Mouse (Mus musculus) retina, embryonic 14.5 days (tissue): Measurements from ENCODE around the gene Gm17651.

Experiments used
- DNase-seq: peaks from one replicate; pipeline ENCODE4 v3.0.0-alpha.2; 2015; ENCODE audit warnings: low spot score

The Gm17651 gene

GRCm38 (mm10) chr3:97674644-97675110, at the start of gene Gm17651:
Gene Gm17651, minus strand, starts transcription at chr3:97674694.
- no peak for DNase-seq

GRCm38 (mm10) chr3:97719116-97719515, 44.6 kb upstream of the Gm17651 start:
- no peak for DNase-seq

GRCm38 (mm10) chr3:97715922-97716321, 41.4 kb upstream of the Gm17651 start:
- DNase-seq, result no peak

GRCm38 (mm10) chr3:97710881-97711280, 36.4 kb upstream of the Gm17651 start:
- no peak for DNase-seq

GRCm38 (mm10) chr3:97710134-97710533, 35.6 kb upstream of the Gm17651 start:
- DNase-seq, result no peak

GRCm38 (mm10) chr3:97706561-97706960, 32.1 kb upstream of the Gm17651 start:
- DNase-seq, result no peak

GRCm38 (mm10) chr3:97705508-97705907, 31.0 kb upstream of the Gm17651 start:
- DNase-seq, result no peak

- no peak for DNase-seq
Measured at GRCm38 (mm10) chr3:97702448-97703080, 28.1 kb upstream of the Gm17651 start.

- DNase-seq, result no peak
Measured at GRCm38 (mm10) chr3:97701198-97701597, 26.7 kb upstream of the Gm17651 start.

- no peak for DNase-seq
Measured at GRCm38 (mm10) chr3:97699061-97699460, 24.6 kb upstream of the Gm17651 start.

- DNase-seq, result no peak
Measured at GRCm38 (mm10) chr3:97697291-97697690, 22.8 kb upstream of the Gm17651 start.

- no peak for DNase-seq
Measured at GRCm38 (mm10) chr3:97696866-97697265, 22.4 kb upstream of the Gm17651 start.

- DNase-seq, result no peak
Measured at GRCm38 (mm10) chr3:97693806-97694205, 19.3 kb upstream of the Gm17651 start.

GRCm38 (mm10) chr3:97691443-97692017, 17.0 kb upstream of the Gm17651 start:
- DNase-seq, result peak; percentile 45

GRCm38 (mm10) chr3:97690590-97690989, 16.1 kb upstream of the Gm17651 start:
- DNase-seq, result no peak

- DNase-seq, result no peak
Measured at GRCm38 (mm10) chr3:97689289-97689688, 14.8 kb upstream of the Gm17651 start.

GRCm38 (mm10) chr3:97686372-97687117, 12.1 kb upstream of the Gm17651 start:
- DNase-seq, result no peak

- peak; percentile 48 for DNase-seq
Measured at GRCm38 (mm10) chr3:97683560-97684195, 9.2 kb upstream of the Gm17651 start.

GRCm38 (mm10) chr3:97682576-97682975, 8.1 kb upstream of the Gm17651 start:
- DNase-seq, result no peak

- DNase-seq, result peak; percentile 4
Measured at GRCm38 (mm10) chr3:97682159-97682502, 7.6 kb upstream of the Gm17651 start.

GRCm38 (mm10) chr3:97681321-97682158, 7.0 kb upstream of the Gm17651 start:
- peak; percentile 86 for DNase-seq
